Mouse (Mus musculus) layer of hippocampus, adult 8-10 months (tissue): ENCODE measurements around the gene Atxn2. TPM values are rescaled to one million over a fixed set of nuclear protein-coding genes. Genes with fewer than 3 reads are reported as not detected.
"Not testable (repeated sequence)": the region's sequence is repeated elsewhere in the genome, so short reads cannot be mapped to it uniquely, and the experiment has no call there.

Experiments
- DNase-seq, 2 experiments: peaks; one replicate each; pipeline ENCODE4 v3.0.0; 2022; ENCODE audit warnings: low spot score in 2 of 2
- total RNA-seq, 4 experiments: library from RNA; stranded (reverse); gene quantifications; 2 replicates each; pipeline ENCODE4 v1.2.4; 2022

Gene Atxn2
- total RNA-seq, 4 experiments from 2014 or later: 190 to 238 (median 231) TPM

DNA sequence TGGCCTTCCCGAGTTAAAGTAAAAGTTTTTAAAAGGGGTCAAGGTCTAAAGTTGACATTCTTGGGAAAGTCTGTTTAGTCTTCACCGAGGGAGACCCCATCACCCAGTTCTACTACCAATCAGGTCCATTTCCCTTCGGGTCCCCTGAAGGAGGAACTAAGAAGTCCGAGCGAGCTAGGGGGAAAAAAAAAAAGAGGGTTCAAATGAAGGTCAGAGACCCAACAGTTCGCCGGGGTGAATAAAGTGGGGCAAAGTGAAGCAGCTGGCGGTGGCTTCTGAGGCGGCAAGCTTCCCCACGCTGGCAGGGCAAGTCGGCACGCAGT is 325 bp upstream of the Atxn2 start:
- no peak for DNase-seq

DNA sequence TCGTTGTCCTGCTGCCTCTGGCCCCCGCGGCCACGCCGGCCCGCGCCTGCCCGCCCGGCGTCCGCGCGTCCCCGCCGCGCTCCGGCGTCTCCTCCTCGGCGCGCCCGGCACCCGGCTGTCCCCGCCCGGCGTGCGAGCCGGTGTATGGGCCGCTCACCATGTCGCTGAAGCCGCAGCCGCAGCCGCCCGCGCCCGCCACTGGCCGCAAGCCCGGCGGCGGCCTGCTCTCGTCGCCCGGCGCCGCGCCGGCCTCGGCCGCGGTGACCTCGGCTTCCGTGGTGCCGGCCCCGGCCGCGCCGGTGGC is 743 bp downstream of the Atxn2 start:
- no peak for DNase-seq

DNA sequence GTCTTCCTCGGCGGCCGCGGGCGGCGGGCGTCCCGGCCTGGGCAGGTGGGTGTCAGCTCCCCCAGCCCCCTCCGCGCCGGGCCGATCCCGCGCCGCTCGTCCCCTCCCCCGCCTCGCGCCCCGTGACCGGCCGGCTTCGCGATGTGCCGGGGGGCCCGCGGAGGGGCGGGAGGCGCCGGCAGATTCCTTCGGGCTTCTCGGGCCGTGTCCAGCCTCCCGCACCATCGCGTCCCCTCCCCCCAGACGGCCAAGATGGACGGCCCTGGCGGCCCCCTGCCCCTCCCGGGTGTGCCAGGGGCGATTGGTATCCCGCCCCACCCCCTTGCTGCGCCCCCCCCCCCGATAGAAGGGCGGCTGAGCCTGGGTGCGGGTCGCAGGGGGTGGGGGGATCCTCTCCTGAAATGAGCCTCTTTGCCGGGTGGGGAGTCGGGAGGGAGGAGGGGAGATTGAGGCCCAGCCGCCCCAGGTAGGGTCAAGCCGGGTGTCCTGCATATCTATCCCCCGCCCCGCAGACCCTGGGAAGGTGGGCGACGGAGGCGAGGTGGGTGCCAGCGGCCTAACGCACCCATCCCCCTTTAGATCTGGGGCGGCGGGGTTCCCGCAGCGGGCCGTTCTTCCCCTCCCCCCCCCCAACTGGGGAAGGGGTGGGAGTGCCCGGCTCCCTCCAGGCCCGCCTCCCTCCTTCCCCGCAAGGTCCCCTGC is 1.2 kb downstream of the Atxn2 start:
- no peak for DNase-seq

DNA sequence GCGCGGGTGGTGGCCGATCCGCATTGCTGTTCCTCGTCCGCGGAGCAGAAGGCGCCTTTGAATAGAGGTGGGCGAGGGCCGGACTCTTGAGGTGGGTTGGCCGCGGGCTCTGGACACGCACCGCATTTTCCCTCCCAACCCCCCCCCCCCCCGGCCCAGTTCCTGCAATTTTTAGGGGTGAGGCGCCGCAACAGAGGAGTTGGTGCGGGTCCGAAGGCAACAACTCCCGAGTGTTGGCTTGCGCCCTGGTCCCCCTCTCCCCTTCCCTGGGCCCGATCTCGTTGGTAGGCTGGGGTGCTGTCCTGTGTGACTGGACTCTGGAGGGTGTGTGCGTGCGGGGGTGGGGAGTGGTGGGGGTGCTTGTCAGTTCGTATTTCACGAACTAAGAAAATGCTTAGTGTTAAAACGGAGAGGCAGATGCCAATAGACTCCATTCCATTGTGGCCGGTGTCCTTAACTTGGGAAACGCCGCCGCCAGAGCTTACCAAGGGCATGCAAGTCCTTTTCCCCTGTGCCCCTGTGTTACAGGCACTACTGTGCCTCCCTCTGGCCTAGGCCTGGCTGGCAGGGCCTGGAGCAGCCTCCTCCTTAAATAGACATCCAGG is 1.9 kb downstream of the Atxn2 start:
- DNase-seq: no peak

DNA sequence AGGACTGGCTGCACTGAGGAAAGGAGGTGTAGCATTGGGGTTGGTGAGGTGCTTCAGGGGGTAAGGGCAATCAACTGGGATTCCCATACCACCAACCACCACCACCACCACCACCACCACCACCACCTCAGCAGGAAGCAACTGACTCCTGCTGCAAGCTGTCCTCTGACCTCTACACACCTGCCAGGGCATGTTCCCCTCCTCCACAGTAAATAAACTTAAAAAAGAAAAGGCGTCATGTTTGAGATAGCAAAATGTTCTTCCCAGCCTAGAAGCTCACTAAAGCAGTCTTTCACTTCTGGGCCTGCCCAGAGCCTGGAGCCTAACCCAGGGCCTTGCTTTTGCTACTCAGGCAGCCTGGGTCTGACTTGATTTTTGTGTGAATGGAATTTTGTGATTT is 3.2 kb downstream of the Atxn2 start:
- DNase-seq: no peak

DNA sequence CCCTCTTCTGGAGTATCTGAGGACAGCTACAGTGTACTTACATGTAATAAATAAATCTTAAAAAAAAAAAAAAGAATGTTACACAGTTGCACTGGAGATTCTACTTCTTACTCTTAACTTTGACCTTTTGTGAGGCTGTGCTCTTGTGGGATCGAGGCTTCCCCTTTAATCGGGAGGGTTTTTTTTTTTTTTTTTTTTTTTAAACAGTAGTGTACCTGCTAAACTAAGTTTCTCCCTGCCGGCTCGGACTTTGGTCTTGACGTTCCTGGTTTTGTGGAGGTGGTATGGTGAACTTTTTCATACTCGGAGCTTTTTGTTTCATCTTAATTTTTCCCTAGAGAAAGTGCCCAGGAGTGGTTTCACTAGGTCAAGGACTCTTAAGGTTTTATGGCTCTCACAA is 3.8 kb downstream of the Atxn2 start:
- DNase-seq: no peak

DNA sequence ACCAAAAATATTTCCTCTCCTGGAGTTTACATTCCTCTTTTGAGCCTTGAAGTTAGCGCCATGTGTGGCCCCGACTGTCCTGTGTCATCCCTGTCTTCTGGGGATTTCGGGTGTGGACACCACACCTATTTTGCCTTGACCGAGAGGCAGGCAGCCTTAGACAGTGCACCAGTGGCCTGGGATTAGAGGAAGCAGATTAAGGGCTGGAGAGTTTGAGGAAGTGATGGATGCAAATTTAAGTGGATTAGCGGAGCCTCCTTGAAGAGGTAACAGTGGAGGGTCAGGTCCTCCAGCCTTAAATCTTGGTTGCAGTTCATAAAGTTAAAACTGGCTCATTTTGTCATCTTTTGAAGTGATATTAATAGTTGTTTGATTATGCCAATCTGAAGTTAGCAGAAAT is 7.3 kb downstream of the Atxn2 start:
- DNase-seq: no peak

DNA sequence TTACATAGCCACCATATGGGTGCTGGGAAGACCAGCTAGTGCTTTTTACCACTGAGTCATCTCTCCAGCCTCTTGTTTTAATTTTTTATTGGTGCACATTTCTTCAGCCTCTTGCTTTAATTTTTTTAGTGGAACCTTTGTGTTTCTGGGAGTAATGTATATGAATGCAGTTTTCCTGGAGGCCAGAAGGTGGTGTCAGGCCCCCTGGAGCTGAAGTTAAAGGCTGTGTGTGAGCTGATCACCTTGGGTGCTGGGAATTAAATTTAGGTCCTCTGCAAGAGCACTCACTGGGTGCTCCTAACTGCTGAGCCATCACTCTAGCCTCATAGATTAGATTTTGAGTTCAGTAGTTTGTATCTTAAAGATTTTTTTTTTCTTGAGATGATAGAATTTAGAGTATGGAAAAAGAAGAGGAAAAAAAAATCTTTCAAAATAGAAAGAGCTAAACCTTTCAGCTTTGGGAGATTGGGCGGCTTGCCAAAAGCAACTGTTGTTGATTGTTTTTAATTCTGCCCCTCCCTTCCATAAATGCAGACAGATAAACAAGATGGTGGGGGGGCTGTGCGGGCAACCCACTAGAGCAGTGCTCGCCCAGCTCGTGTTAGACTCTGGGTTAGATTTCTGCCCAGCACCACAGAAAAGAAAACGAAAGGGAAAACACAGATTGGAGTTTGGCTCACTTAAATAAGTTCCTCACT is 9.9 kb downstream of the Atxn2 start:
- DNase-seq: no peak

DNA sequence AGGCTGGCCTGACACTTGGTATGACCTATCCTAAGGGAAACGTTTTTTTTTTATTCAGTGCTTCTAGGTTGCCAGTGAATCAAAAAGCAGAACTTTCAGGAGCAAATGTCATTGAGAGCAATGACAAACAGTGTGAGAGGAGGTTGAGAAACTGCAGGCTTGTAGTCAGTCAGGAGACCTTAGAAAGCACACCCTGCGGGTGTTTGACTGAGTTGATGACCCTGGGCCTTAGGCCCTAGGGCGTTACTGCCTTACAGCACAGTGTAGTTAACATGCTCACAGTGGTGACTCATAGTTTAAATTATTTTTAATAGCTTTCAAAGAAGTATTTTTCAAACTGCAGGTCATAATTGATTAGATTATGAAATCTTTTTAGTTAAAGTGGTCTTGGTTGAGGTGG is 10.7 kb downstream of the Atxn2 start:
- DNase-seq: no peak

DNA sequence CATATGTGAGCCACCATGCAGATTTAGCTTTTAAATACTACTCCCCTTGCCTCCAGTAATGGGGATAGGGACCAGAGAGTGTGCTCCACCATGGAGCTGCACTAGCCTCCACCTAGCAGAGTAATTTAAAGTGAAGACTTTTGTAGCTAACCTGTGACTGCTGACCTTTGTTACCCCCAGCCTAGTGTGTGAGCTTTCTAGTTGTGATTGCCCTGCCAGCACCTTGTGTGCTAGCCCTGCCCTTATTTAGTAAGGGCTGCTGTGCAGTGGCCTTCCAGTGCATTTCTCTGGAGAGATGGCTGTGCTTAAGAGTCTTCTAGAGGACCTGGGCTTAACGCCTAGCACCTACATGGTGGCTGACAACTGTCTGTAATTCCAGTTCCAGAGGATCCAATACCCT is 13.5 kb downstream of the Atxn2 start:
- DNase-seq: no peak

DNA sequence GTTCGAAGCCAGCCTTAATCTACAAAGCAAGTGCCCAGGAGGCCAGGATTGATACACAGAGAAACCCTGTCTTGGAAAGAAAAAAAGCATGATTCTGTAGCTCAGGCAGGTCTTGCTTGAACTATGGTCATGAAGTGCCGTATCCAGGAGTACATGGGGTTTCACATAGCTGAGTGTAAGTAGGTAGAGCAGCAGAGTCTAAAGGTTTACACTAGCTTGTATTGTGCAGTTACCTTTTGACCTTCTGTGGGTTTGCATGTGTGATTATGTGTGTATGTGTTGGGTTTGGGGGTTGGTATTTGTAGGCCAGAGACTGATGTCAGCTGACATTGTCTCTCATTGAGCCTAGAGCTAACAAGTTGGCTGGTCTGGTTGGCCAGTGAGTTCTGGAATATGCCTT is 18.9 kb downstream of the Atxn2 start:
- DNase-seq: no peak

DNA sequence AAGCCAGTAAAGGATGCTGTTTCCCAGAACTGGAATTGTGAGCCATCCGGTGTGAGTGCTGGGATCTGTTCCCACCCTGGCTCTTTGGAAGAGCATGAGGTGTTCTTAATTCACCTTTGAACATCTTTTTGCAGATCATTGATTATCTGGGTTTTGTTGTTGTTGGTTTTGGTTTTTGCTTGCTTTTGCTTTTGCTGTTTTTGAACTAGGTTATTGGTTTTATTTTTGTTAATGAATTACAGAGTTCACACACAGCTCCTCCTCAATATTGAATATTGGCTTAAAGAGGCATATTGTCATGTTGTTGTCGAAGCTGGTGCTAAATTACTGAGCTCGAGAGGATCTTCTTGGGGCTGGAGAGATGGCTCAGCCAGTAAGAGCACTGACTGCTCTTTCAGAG is 25.5 kb downstream of the Atxn2 start:
- DNase-seq: no peak

DNA sequence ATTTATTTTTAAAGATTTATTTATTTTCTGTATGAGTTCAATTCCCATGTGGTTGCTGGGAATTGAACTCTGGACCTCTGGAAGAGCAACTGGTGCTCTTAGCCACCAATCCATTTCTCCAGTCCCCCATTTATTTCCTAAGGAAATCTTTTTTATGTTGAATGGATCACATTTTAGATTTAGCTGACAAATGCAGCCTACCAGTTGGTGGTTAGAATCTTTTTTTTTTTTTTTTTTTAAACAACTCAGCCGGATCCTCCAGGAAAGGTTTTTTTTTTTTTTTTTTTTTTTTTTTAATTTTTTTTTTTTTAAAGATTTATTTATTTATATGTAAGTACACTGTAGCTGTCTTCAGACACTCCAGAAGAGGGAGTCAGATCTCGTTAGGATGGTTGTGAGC is 27.0 kb downstream of the Atxn2 start:
- not testable (repeated sequence) for DNase-seq

DNA sequence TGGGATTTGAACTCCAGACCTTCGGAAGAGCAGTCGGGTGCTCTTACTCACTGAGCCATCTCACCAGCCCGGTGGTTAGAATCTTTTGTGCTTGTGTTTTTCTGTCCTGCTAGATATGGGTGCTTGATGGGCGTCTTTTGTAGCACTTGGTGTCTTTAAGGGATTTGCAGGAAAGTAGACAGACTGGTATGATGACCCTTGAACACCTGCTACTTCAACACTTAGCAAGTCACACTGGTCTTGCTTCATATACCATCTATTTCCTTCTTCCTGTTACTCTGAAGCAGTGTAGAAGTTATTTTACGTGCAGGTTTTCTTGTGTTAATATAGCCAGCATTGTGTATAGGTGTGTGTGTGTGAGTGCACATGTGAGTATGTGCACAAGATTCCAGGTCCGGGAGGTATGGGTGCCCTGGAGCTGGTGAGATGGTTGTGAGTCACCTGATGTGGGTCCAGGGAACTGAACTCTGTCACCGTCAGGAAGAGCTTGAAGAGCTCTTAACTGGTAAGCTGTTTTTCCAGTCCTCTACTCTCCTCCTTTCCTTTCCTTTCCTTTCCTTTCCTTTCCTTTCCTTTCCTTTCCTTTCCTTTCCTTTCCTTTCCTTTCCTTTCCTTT is 27.5 kb downstream of the Atxn2 start:
- no peak for DNase-seq

DNA sequence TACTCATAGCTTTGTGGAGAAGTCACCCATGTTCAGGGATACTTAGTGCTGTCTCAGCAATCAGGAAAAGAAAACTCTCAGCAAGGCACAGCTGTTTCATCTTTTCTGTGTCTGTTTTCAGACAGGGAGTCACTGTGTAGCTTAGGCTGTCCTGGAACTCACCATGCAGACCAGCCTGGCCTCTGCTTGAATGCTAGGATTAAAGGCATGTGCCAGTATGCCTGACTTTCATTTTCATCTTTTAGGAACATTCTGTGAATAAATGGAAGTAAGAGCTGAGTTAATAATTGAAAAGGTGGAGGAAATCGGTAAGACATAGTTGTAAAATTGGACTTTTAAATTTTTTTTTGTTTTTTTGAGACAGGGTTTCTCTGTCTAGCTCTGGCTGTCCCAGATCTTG is 29.4 kb downstream of the Atxn2 start:
- DNase-seq: no peak

DNA sequence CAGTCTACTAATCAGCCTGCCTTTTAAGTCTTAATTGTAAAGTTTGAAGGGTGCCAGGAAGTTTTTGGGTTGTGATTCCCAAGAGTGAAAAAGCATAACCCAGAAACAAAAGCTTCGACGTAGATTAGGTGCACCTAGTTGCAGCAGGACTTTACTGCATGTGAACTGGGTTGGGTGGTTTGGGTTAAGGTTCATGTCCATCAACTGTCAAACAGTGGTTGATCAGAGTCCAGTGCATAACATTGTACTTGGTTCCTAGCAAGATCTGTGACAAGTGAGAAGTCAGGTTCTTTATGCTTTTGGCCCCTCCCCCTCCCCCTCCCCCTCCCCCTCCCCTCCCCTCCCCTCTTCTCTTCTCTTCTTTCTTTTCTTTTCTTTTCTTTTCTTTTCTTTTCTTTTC is 31.8 kb downstream of the Atxn2 start:
- DNase-seq: no peak

DNA sequence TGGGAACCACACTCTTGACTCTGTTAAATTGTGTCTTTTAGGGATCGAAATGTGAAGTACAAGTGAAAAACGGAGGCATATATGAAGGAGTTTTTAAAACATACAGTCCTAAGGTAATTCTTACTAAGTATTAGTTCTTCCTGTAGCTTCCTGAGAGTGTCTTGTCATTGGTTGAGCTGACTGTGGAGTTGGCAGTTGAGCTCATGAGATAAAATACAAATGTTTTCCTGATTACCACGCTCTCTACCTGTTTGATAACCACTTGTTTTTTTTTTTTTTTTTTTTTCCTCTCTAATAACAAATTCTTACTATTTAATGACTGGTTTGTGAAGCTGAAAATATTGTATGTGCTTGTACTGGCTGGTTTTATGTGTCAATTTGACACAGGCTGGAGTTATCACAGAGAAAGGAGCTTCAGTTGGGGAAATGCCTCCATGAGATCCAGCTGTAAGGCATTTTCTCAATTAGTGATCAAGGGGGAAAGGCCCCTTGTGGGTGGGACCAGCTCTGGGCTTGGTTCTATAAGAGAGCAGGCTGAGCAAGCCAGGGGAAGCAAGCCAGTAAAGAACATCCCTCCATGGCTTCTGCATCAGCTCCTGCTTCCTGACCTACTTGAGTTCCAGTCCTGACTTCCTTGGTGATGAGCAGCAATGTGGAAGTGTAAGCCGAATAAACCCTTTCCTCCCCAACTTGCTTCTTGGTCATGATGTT is 36.9 kb downstream of the Atxn2 start:
- not testable (repeated sequence) for DNase-seq

DNA sequence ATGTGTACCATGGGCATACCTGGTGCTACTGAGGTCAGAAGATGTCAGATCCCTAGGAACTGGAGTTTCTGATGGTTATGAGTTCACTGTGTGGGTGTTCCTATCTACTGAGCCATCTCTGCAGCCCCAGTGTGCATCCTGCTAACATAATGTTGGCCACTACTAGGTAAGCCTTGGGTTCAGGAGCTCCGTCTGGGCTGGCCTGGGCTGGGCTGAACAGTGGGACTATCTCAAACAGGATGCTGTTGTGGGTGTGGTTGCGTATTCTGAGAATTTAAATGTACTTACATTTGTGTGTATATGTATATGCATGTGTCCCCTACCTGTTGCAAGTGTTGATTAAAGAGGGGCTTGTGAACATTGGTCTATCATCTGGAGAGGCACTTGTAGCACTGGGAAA is 38.5 kb downstream of the Atxn2 start:
- DNase-seq: no peak

DNA sequence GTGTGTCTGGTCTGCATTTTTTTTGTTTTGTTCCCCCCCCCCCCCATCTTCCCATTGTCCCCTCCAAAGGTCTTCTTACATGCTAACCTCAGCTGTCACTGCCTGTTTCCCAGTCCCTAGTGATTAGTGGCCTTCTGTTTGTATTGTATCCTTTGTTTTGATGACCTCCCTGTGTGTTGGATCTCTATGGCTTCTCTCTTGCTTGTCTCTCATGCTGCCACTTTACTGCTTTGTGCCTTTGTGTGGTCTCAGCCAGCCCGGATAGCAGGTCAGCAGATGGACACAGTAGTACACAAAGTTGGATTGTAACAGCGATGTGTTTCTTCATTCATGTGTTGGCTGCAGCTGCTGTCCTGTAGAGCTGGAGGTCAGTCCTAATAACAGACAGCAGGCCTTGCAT is 46.8 kb downstream of the Atxn2 start:
- peak in 1 of 2 experiments; percentile 35 for DNase-seq

DNA sequence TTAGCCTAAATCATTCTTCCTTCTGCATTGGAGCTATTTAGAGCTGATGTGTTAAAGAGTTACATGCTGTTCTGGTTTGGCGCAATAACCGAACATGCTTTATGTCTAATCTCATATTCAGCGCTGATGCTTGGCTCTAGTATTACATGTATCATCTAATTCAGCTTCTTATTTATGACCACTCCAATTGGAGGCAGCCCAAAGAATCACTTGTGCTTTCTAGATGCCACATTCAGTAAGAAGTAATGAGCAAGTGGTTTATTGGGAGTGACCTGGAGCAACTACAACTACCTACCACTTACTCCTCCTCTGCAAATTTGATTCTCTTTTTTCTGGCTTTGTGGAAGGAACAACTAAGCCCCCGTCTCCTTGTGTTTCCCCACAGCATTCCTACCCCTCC is 47.2 kb downstream of the Atxn2 start:
- DNase-seq: no peak

DNA sequence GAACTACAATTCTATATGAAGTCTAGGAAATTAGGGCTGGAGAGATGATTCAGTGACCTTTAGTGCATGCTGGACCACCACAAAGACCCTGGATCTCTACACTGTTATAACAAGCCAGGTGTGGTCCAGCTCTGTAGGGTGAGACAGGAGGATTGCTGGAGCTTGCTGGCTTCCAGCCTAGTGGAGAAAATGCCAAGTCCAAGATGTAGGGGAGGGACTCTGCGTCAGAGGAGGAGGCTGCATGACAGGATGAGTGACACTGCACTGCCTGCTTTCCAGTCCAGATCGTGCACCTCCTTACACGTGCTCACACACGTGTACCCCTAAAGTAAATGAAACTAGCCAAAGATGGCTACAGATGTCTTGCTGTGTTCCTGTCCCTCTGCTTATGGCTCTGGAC is 48.8 kb downstream of the Atxn2 start:
- DNase-seq: no peak

DNA sequence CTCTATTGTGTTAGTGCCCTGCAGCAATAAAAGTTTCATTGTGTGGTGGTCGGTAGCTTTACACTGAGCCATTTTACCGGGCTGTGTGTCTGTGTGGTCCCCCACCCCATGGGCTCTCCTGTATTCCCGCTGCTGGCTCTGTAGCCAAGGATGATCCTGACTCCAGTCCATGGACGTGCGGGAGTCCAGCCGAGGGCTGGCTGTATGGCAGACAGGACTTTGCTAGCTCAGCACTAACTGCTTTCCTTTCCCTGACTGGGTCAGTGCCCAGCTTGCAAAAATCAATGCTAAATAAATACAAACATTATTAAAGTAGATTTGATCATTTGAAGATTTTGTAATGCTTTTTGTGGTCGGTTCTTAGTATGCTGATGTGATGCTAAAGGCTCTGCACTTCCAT is 50.3 kb downstream of the Atxn2 start:
- DNase-seq: no peak
